Mouse (Mus musculus) right cerebral cortex, postnatal 36 days (tissue): Measurements from ENCODE around the gene Napepld.
"Not testable (repeated sequence)": the region's sequence is repeated elsewhere in the genome, so short reads cannot be mapped to it uniquely, and the experiment has no call there.

Experiments
- DNase-seq, 2 experiments: peaks; one replicate each; pipeline ENCODE4 v3.0.0; 2022; ENCODE audit warnings: low spot score in 2 of 2, mixed read lengths in 1 of 2

Gene Napepld

GRCm38 (mm10) chr5:21706546-21706945, 5.3 kb upstream of the Napepld start:
- no peak for DNase-seq

- no peak for DNase-seq
Observed at GRCm38 (mm10) chr5:21703708-21704107, 2.5 kb upstream of the Napepld start.

- DNase-seq, result no peak
Observed at GRCm38 (mm10) chr5:21702873-21703475, 1.8 kb upstream of the Napepld start.

GRCm38 (mm10) chr5:21702009-21702364, 791 bp upstream of the Napepld start:
- DNase-seq, result no peak

GRCm38 (mm10) chr5:21700934-21701333, 262 bp downstream of the Napepld start:
- DNase-seq, result no peak

GRCm38 (mm10) chr5:21700272-21700821, 849 bp downstream of the Napepld start:
- DNase-seq, result no peak

- DNase-seq, result not testable (repeated sequence)
Observed at GRCm38 (mm10) chr5:21699555-21699954, 1.6 kb downstream of the Napepld start.

- no peak for DNase-seq
Observed at GRCm38 (mm10) chr5:21694854-21695490, 6.2 kb downstream of the Napepld start.

- DNase-seq, result no peak
Observed at GRCm38 (mm10) chr5:21693372-21693870, 7.8 kb downstream of the Napepld start.

- no peak for DNase-seq
Observed at GRCm38 (mm10) chr5:21692230-21692629, 9.0 kb downstream of the Napepld start.

- DNase-seq, result no peak
Observed at GRCm38 (mm10) chr5:21687042-21687441, 14.2 kb downstream of the Napepld start.

GRCm38 (mm10) chr5:21685001-21685400, 16.2 kb downstream of the Napepld start:
- DNase-seq, result no peak

- DNase-seq, result no peak
Observed at GRCm38 (mm10) chr5:21683811-21684210, 17.4 kb downstream of the Napepld start.

GRCm38 (mm10) chr5:21680940-21681339, 20.3 kb downstream of the Napepld start:
- DNase-seq, result peak; percentile 41 to 56

- no peak for DNase-seq
Observed at GRCm38 (mm10) chr5:21680029-21680428, 21.2 kb downstream of the Napepld start.

- no peak for DNase-seq
Observed at GRCm38 (mm10) chr5:21678363-21678762, 22.8 kb downstream of the Napepld start.

GRCm38 (mm10) chr5:21677939-21678338, 23.3 kb downstream of the Napepld start:
- no peak for DNase-seq

GRCm38 (mm10) chr5:21675494-21675893, 25.7 kb downstream of the Napepld start:
- DNase-seq, result no peak

- DNase-seq, result no peak
Observed at GRCm38 (mm10) chr5:21675019-21675418, 26.2 kb downstream of the Napepld start.

- DNase-seq, result no peak
Observed at GRCm38 (mm10) chr5:21673742-21674141, 27.5 kb downstream of the Napepld start.

GRCm38 (mm10) chr5:21672812-21673635, 28.2 kb downstream of the Napepld start:
- DNase-seq, result no peak

GRCm38 (mm10) chr5:21669307-21669706, 31.9 kb downstream of the Napepld start:
- DNase-seq, result no peak
